Mouse (Mus musculus) hindbrain, postnatal 0 days (tissue): ENCODE results near the gene Sncg. TPM values are rescaled to one million over a fixed set of nuclear protein-coding genes. Genes with fewer than 3 reads are reported as not detected.

Source experiments
- ATAC-seq: fragments of 200-750 bp; cut with Nextera tagmentation; 2 replicates; pipeline ENCODE4 v1.8.0; 2017; ENCODE audit warnings: mild to moderate bottlenecking, moderate TSS enrichment, moderate library complexity
- DNase-seq: peaks from one replicate; pipeline ENCODE4 v3.0.0-alpha.2; 2015; ENCODE audit warnings: low spot score
- H3K27ac ChIP-seq: fragments of 300-500 bp; sonication (generic); 2 replicates; pipeline ENCODE4 v1.5.1; 2014; ENCODE audit warnings: mild to moderate bottlenecking
- H3K27me3 ChIP-seq: fragments of 300-500 bp; sonication (generic); 2 replicates; pipeline ENCODE4 v1.6.1; 2014; ENCODE audit warnings: low read length, mixed read lengths; ENCODE audit not compliant: insufficient read depth
- H3K36me3 ChIP-seq: fragments of 300-500 bp; sonication (generic); 2 replicates; pipeline ENCODE4 v1.6.1; 2014; ENCODE audit warnings: low read length, mixed read lengths; ENCODE audit not compliant: insufficient read depth
- H3K4me1 ChIP-seq: fragments of 300-500 bp; sonication (generic); 2 replicates; pipeline ENCODE4 v1.6.1; 2014; ENCODE audit warnings: antibody characterized with exemption, low read length, mixed read lengths; ENCODE audit not compliant: insufficient read depth
- H3K4me2 ChIP-seq: fragments of 300-500 bp; sonication (generic); 2 replicates; pipeline ENCODE4 v1.6.1; 2014; ENCODE audit warnings: low read depth, mild to moderate bottlenecking, low read length, moderate library complexity, mixed read lengths
- H3K4me3 ChIP-seq: fragments of 300-500 bp; sonication (generic); 2 replicates; pipeline ENCODE4 v1.5.1; 2014; ENCODE audit warnings: low read length
- H3K9ac ChIP-seq: fragments of 300-500 bp; sonication (generic); replicated peaks from 2 replicates; pipeline ENCODE4 v1.6.1; 2014; ENCODE audit warnings: mild to moderate bottlenecking, low read length, moderate library complexity, mixed read lengths
- H3K9me3 ChIP-seq: fragments of 300-500 bp; sonication (generic); 2 replicates; pipeline ENCODE4 v1.6.1; 2016; ENCODE audit warnings: low read length, mixed read lengths
- CTCF ChIP-seq: IDR thresholded peaks from 2 replicates; pipeline ENCODE4 v1.5.1; 2016; ENCODE audit warnings: antibody characterized with exemption, control low read depth, low read depth
- WGBS: fragments of 180-500 bp; shearing (Covaris S2); extraction: QIAGEN DNeasy Blood & Tissue Kit; methylation state at CpG from one replicate; pipeline ENCODE4 v1.1.7; 2014; 5-methylcytosine and 5-hydroxymethylcytosine counted together
- polyA plus RNA-seq: library from polyadenylated mRNA; unstranded; fragments of >200 nt; fragmentation: Nextera tagmentation; extraction: Ambion mirVana; gene quantifications from 2 replicates; pipeline ENCODE4 v1.2.1, GENCODE M21; 2015
- total RNA-seq: library from RNA; depleted of rRNA; stranded (reverse); fragments of >200 nt; gene quantifications from 2 replicates; pipeline ENCODE4 v1.2.3, GENCODE M21; 2014

The Sncg gene
- total and polyA plus RNA-seq, 2 experiments from 2014 or later = 49.5 to 164 TPM

DNA sequence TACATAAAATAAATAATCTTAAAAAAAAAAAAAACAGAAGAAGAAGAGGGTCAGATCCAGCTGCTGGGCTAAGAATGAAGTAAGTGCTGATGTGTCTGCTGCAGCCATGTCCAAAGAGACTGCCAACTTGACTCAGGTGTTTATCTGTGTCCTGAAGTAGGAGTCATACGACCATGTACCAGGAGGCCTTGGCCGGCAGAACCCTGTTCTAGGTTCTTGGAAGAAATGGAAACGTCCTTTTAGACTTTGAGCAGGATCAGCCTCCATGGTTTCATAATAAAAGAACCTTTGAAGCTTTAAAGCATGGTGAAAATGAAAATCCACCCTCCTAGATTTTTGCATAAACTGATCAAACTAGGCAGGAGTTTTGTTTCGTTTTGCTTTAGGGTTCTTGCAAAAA, 20.1 kb downstream of the Sncg start:
- no peak overlapping the region for H3K9ac ChIP-seq
- H3K4me3 ChIP-seq = no peak overlapping the region
- H3K27ac ChIP-seq = no peak overlapping the region
- ATAC-seq = no peak
- H3K36me3 ChIP-seq = no peaks in the 10 kb centered on the region
- TF ChIP-seq CTCF = no peak
- no peaks in the 10 kb centered on the region for H3K27me3 ChIP-seq
- WGBS = 78% methylated on average over 4 of the region's 4 CpGs
- DNase-seq = no peak
- no peak overlapping the region for H3K4me2 ChIP-seq
- no peaks in the 10 kb centered on the region for H3K9me3 ChIP-seq
- H3K4me1 ChIP-seq = no peaks in the 10 kb centered on the region

DNA sequence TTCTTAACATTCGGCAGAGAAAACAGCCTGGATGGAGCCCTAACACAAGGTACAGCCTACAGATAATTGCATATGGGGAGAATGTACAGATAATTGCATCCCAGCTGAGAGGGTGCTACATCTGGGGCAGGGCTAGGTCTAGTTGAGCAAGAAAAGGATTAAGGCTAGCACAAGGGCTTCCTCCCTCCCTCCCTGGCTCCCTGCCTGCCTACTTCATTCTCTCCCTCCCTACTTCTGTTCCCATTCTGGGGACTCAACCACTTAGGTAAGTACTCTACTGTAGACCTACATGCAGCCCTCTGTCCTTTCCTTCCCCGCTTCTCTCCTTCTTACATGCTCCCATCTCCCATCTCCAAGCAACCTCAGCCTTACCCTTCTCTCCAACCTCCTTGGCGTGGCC, 21.3 kb downstream of the Sncg start:
- Histone ChIP-seq H3K4me1 (no peaks in the 10 kb centered on the region), H3K9ac (no peak overlapping the region), H3K4me2 (no peak overlapping the region), H3K27ac (no peak overlapping the region), H3K36me3 (no peaks in the 10 kb centered on the region), H3K4me3 (no peak overlapping the region), H3K9me3 (no peaks in the 10 kb centered on the region), H3K27me3 (no peaks in the 10 kb centered on the region)
- WGBS = 89% methylated on average over 3 of the region's 3 CpGs
- ATAC-seq = no peak
- no peak for TF ChIP-seq CTCF
- no peak for DNase-seq

GRCm38 (mm10) chr14:34352523-34352922, 22.1 kb downstream of the Sncg start:
- Histone ChIP-seq H3K4me2 (no peak overlapping the region), H3K9me3 (no peaks in the 10 kb centered on the region), H3K4me3 (no peak overlapping the region), H3K4me1 (no peaks in the 10 kb centered on the region), H3K9ac (no peak overlapping the region), H3K36me3 (no peaks in the 10 kb centered on the region), H3K27me3 (no peaks in the 10 kb centered on the region), H3K27ac (no peak overlapping the region)
- no peak for TF ChIP-seq CTCF
- no peak for DNase-seq
- WGBS = 64% methylated on average over 6 of the region's 6 CpGs
- no peak for ATAC-seq

DNA sequence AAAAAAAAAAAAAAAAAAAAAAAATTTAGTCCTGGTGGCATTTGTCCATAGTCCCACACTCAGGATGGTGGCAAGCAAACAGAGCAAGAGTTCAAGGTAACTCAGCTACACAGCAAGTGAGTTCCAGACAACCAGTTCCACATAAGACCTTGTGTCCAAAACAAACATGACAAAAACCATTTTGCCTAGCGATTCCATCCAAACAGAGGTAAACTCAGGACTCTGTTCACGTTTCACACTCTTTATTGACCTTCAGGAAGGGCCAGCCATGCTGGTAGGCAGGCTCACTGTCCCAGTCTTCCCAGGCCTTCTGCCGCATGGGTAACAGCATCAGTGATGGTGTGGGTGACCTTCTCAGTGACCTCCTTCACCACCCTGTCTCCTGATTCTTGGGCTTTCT, 22.9 kb downstream of the Sncg start:
- no peak overlapping the region for H3K4me2 ChIP-seq
- DNase-seq = no peak
- no peak for ATAC-seq
- no peaks in the 10 kb centered on the region for H3K27me3 ChIP-seq
- no peak for TF ChIP-seq CTCF
- no peaks in the 10 kb centered on the region for H3K36me3 ChIP-seq
- no peak overlapping the region for H3K4me3 ChIP-seq
- no peak overlapping the region for H3K27ac ChIP-seq
- H3K9ac ChIP-seq = no peak overlapping the region
- no peaks in the 10 kb centered on the region for H3K4me1 ChIP-seq
- H3K9me3 ChIP-seq = no peaks in the 10 kb centered on the region
- 67% methylated on average over 3 of the region's 3 CpGs for WGBS

GRCm38 (mm10) chr14:34349007-34349406, 25.6 kb downstream of the Sncg start:
- Histone ChIP-seq H3K4me1 (no peaks in the 10 kb centered on the region), H3K9me3 (no peaks in the 10 kb centered on the region), H3K4me2 (no peak overlapping the region), H3K36me3 (no peaks in the 10 kb centered on the region), H3K27me3 (no peaks in the 10 kb centered on the region), H3K4me3 (no peak overlapping the region), H3K9ac (no peak overlapping the region), H3K27ac (no peak overlapping the region)
- no peak for TF ChIP-seq CTCF
- no peak for DNase-seq
- no peak for ATAC-seq
- WGBS = 89% methylated on average over 8 of the region's 8 CpGs

DNA sequence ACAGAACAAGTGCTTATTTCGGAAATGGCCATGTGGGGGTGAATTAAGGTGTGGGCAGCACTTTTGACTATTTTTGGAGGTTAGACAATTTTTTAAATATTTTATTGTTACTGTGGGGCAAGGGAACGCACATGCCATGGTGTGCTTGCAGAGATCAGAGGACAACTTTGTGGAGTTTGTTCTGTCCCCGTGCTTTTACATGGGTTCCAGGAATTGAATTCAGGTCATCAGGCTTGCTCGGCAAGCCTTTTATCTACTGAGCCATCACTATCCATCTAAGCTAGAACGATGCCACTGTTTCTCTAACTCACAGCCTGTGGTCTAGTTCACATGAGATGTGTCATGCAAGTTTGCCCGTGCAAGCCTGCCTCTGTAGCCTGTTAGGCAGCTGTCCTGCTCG, 26.3 kb downstream of the Sncg start:
- TF ChIP-seq CTCF = no peak
- H3K9me3 ChIP-seq = no peaks in the 10 kb centered on the region
- 82% methylated on average over 7 of the region's 7 CpGs for WGBS
- no peak overlapping the region for H3K4me2 ChIP-seq
- no peaks in the 10 kb centered on the region for H3K27me3 ChIP-seq
- no peaks in the 10 kb centered on the region for H3K4me1 ChIP-seq
- H3K36me3 ChIP-seq = peaks cover 2% of the 10 kb centered on the region
- no peak overlapping the region for H3K4me3 ChIP-seq
- DNase-seq (no peak), ATAC-seq (no peak)
- H3K27ac ChIP-seq = no peak overlapping the region
- H3K9ac ChIP-seq = no peak overlapping the region

GRCm38 (mm10) chr14:34347084-34347483, 27.5 kb downstream of the Sncg start:
- 95% methylated on average over 5 of the region's 5 CpGs for WGBS
- Histone ChIP-seq H3K27me3 (no peaks in the 10 kb centered on the region), H3K27ac (no peak overlapping the region), H3K9me3 (no peaks in the 10 kb centered on the region), H3K36me3 (peaks cover 14% of the 10 kb centered on the region), H3K4me2 (no peak overlapping the region), H3K4me3 (no peak overlapping the region), H3K9ac (no peak overlapping the region), H3K4me1 (no peaks in the 10 kb centered on the region)
- no peak for DNase-seq
- TF ChIP-seq CTCF = no peak
- no peak for ATAC-seq
